ENCODE assay signal across 8 mouse cellular contexts in the genomic region with DNA sequence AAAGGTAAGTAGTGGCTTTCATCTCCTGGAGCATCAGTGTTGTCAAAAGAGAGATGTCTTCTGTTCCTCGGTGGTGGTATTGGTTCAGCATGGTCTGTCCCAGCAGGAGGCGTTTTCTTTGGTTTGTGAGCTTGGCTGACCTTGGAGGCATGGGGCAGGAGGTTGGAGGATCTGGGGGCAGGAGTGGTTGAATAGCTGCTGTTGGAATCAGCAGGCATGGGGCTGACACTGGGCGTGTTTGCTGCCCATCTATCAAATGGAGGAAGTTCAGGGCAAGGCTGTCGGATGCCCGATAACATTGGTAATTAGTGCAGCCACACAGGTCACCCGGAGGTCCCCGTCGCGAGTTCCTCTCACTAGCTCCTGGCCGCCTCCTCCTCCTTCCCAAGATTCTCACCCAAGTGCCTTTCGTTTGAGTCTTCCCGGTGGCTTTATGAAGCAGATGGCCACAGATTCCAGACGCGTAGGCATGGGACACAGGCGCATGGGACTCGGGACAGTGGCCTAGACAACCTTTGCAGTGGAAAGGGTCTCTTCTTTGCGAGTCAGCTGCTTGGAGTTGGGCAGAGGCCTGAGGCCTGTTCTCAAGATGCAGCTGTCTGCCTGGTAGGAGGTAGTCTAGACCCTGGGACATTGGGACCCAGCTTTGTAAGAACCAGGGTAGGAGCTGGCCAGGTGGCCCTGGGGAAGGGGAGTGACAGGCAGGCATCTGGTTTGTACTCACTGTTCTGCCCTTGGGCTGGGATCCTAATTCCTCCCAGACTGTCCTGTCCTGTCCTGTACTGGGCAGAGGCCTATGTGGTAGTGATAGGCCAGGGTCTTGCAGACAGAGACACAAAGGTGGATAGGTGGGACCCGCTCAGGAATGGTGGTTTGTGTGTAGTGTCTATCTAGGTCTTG. TPM values are rescaled to one million over a fixed set of nuclear protein-coding genes. Genes with fewer than 3 reads are reported as not detected.
DNase-seq lines count a peak whose midpoint lies in the region; ATAC-seq lines count a peak whose summit lies in the region.

No protein-coding gene starts in this region.

- H3K36me3 ChIP-seq in embryonic facial prominence, embryonic 13.5 days: peaks cover 8% of the 10 kb centered on the region
- no peaks in the 10 kb centered on the region for H3K36me3 ChIP-seq in hindbrain, embryonic 14.5 days (replicated peaks; ENCODE audit: control insufficient read depth, insufficient read depth)
- no peaks in the 10 kb centered on the region for H3K36me3 ChIP-seq in liver, embryonic 13.5 days
- no peaks in the 10 kb centered on the region for H3K36me3 ChIP-seq in stomach, embryonic 16.5 days (ENCODE audit: control insufficient read depth, insufficient read depth, low read length)

- no peak overlapping the region for H3K27ac ChIP-seq in embryonic facial prominence, embryonic 13.5 days
- H3K27ac ChIP-seq in hindbrain, embryonic 14.5 days: no peak overlapping the region
- no peak overlapping the region for H3K27ac ChIP-seq in liver, embryonic 13.5 days
- H3K27ac ChIP-seq in stomach, embryonic 16.5 days (ENCODE audit: low read length): no peak overlapping the region

- peak overlapping the region; percentile 97 for H3K4me2 ChIP-seq in embryonic facial prominence, embryonic 13.5 days
- peak overlapping the region; percentile 85 for H3K4me2 ChIP-seq in hindbrain, embryonic 14.5 days (replicated peaks)
- peak overlapping the region; percentile 78 for H3K4me2 ChIP-seq in liver, embryonic 13.5 days
- peak overlapping the region; percentile 92 for H3K4me2 ChIP-seq in stomach, embryonic 16.5 days (ENCODE audit: low read depth, low read length)

- peak; percentile 56 to 64 for DNase-seq in adrenal gland, postnatal 36 days
- no peak for DNase-seq in hindbrain, embryonic 14.5 days (ENCODE audit: low spot score)
- DNase-seq in liver, embryonic 13.5 days: no peak
- no peak for DNase-seq in spleen, postnatal 4 days (ENCODE audit: low spot score in 2 of 2)
- DNase-seq in cerebellum, postnatal 10 days: no peak

- ATAC-seq in embryonic facial prominence, embryonic 13.5 days (ENCODE audit: insufficient number of reproducible peaks, insufficient read depth, low FRiP score, low TSS enrichment, low read depth): no peak
- no peak for ATAC-seq in hindbrain, embryonic 14.5 days (ENCODE audit: low FRiP score)
- ATAC-seq in liver, embryonic 13.5 days (ENCODE audit: low read depth): no peak
- no peak for ATAC-seq in stomach, embryonic 16.5 days (ENCODE audit: insufficient read depth, low FRiP score)
- ATAC-seq in frontal cortex, adult (ENCODE audit: low TSS enrichment): no peak

- H3K4me3 ChIP-seq in embryonic facial prominence, embryonic 13.5 days: peak overlapping the region; percentile 77
- H3K4me3 ChIP-seq in hindbrain, embryonic 14.5 days (replicated peaks; ENCODE audit: low read length): peak overlapping the region; percentile 61
- H3K4me3 ChIP-seq in liver, embryonic 13.5 days (replicated peaks): peak overlapping the region; percentile 7; the same call in 1 of the 2 replicates
- H3K4me3 ChIP-seq in stomach, embryonic 16.5 days (replicated peaks; ENCODE audit: low read length): peak overlapping the region; percentile 63

- H3K27me3 ChIP-seq in embryonic facial prominence, embryonic 13.5 days: 0 out of 2 replicates have a peak, but pooled peaks cover 9% of the 10 kb centered on the region
- peaks cover 15% of the 10 kb centered on the region for H3K27me3 ChIP-seq in hindbrain, embryonic 14.5 days (ENCODE audit: control insufficient read depth, insufficient read depth, low read length)
- peaks cover 79% of the 10 kb centered on the region for H3K27me3 ChIP-seq in liver, embryonic 13.5 days
- no peaks in the 10 kb centered on the region for H3K27me3 ChIP-seq in stomach, embryonic 16.5 days (ENCODE audit: control insufficient read depth, insufficient read depth, low read length)

- no peaks in the 10 kb centered on the region; the same call in 1 of the 2 replicates for H3K9me3 ChIP-seq in embryonic facial prominence, embryonic 13.5 days
- no peaks in the 10 kb centered on the region for H3K9me3 ChIP-seq in hindbrain, embryonic 14.5 days (ENCODE audit: control insufficient read depth, low read length)
- no peaks in the 10 kb centered on the region for H3K9me3 ChIP-seq in liver, embryonic 13.5 days (replicated peaks)
- no peaks in the 10 kb centered on the region for H3K9me3 ChIP-seq in stomach, embryonic 16.5 days (replicated peaks; ENCODE audit: control insufficient read depth, low read length)

- H3K4me1 ChIP-seq in embryonic facial prominence, embryonic 13.5 days: peaks cover 88% of the 10 kb centered on the region
- H3K4me1 ChIP-seq in hindbrain, embryonic 14.5 days (replicated peaks; ENCODE audit: control insufficient read depth, insufficient read depth, low read length): peaks cover 59% of the 10 kb centered on the region
- peaks cover 51% of the 10 kb centered on the region for H3K4me1 ChIP-seq in liver, embryonic 13.5 days (replicated peaks)
- peaks cover 69% of the 10 kb centered on the region for H3K4me1 ChIP-seq in stomach, embryonic 16.5 days (ENCODE audit: control insufficient read depth, insufficient read depth, low read length)

- WGBS in embryonic facial prominence, embryonic 13.5 days: 18% methylated on average over 18 of the region's 18 CpGs
- 21% methylated on average over 18 of the region's 18 CpGs for WGBS in hindbrain, embryonic 14.5 days
- 22% methylated on average over 18 of the region's 18 CpGs for WGBS in liver, embryonic 13.5 days (ENCODE audit: insufficient replicate concordance)
- WGBS in stomach, embryonic 16.5 days: 34% methylated on average over 18 of the region's 18 CpGs

- H3K9ac ChIP-seq in embryonic facial prominence, embryonic 13.5 days: peak overlapping the region; percentile 84
- H3K9ac ChIP-seq in hindbrain, embryonic 14.5 days: peak overlapping the region; percentile 67
- no peak overlapping the region for H3K9ac ChIP-seq in liver, embryonic 13.5 days
- peak overlapping the region; percentile 78 for H3K9ac ChIP-seq in stomach, embryonic 16.5 days (ENCODE audit: low read length)

RNA-seq across cellular contexts. Expression of a gene that starts 2.7 kb away (rescaled TPM):
- total RNA-seq in adrenal gland, postnatal 36 days (2021): 10 to 100 TPM; 25.9 to 30.2 TPM
- 6.4 and 8.6 TPM in 2 replicates for polyA plus RNA-seq in embryonic facial prominence, embryonic 13.5 days (2015; fragmentation: Nextera tagmentation; extraction: Ambion mirVana)
- 18.8 and 23.9 TPM in 2 replicates for polyA plus RNA-seq in hindbrain, embryonic 14.5 days (2014; fragmentation: Nextera tagmentation; extraction: Ambion mirVana)
- polyA plus RNA-seq in liver, embryonic 13.5 days (2015; fragmentation: Nextera tagmentation; extraction: Ambion mirVana): 8.3 and 9.6 TPM in 2 replicates
- polyA plus RNA-seq in stomach, embryonic 16.5 days (2015; fragmentation: Nextera tagmentation; extraction: Ambion mirVana): 6.0 and 6.9 TPM in 2 replicates

RNA-seq across cellular contexts. Expression of a gene that starts 53.7 kb away (rescaled TPM):
- total RNA-seq in adrenal gland, postnatal 36 days (2021): 1 to 10 TPM in 1 of 2 experiments, under 1 TPM in 1; 0.53 to 1.2 TPM
- polyA plus RNA-seq in embryonic facial prominence, embryonic 13.5 days (2015; fragmentation: Nextera tagmentation; extraction: Ambion mirVana): 1.3 and 1.7 TPM in 2 replicates
- 1.6 and 3.3 TPM in 2 replicates for polyA plus RNA-seq in hindbrain, embryonic 14.5 days (2014; fragmentation: Nextera tagmentation; extraction: Ambion mirVana)
- polyA plus RNA-seq in liver, embryonic 13.5 days (2015; fragmentation: Nextera tagmentation; extraction: Ambion mirVana): not detected in 2 replicates
- 0.57 and 0.72 TPM in 2 replicates for polyA plus RNA-seq in stomach, embryonic 16.5 days (2015; fragmentation: Nextera tagmentation; extraction: Ambion mirVana)

Comparison
In these comparisons a context has a peak if more than half of its experiments do, and no peak if none do; other contexts are left out.
1. DNase-seq: peak in adrenal gland, postnatal 36 days (2 of 2); none in hindbrain, embryonic 14.5 days (single experiment), liver, embryonic 13.5 days (single experiment), spleen, postnatal 4 days (0 of 2) and cerebellum, postnatal 10 days (0 of 2).
2. H3K4me3 ChIP-seq: peak in every context shown above with its lines; median percentile 77 in embryonic facial prominence, embryonic 13.5 days; 63 in stomach, embryonic 16.5 days; 61 in hindbrain, embryonic 14.5 days; 7 in liver, embryonic 13.5 days.
3. Peak in every context shown above with its lines, with median percentiles within 50 percentile points of each other: H3K4me2 ChIP-seq.